Mouse (Mus musculus): ENCODE measurements around the gene Prim2. TPM values are rescaled to one million over a fixed set of nuclear protein-coding genes. Genes with fewer than 3 reads are reported as not detected.

Prim2 gene
- polyA plus RNA-seq, 1 experiment from 2014 or later = 16.8 TPM

DNA sequence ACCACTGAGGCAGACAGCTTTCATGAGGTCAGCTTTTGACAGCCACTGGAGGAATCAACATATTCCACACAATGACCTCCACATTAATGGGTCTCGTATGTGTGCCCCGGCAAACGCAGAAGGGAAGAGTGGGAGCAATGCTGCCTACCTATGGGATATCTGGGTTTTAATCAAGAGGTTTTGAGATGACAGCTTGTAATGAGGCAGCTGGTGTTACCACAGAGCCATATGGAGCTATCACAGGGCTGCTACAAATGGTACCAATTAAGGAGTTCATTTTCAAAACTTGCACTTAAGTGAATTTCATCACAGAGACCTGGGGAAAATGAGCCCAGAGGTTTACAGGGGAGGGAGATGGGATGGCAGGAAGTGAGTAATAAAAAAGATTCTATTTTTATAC lies 209.3 kb downstream of the Prim2 start:
- H3K27me3 ChIP-seq = no peaks in the 10 kb centered on the region
- no peak for ATAC-seq
- no peak for DNase-seq (ENCODE audit: low read depth, low spot score)
- no peak for TF ChIP-seq CTCF (IDR thresholded peaks at IDR 0.05)
- ChIA-PET POLR2A (no interaction called here), CTCF (interaction anchor here (0.9 to 2.3 kb wide), 2 partner anchors 10 to 16 kb away, joined by 3 to 10 read pairs; no protein-coding TSS in a partner anchor)
- in situ Hi-C loops (cut with MboI; ENCODE audit: low pct_unique_long_range_greater_than_20kb) = no loop called here

- POLR2A ChIA-PET = no interaction called here
- in situ Hi-C loops (cut with MboI; ENCODE audit: low pct_unique_long_range_greater_than_20kb) = no loop called here
- ATAC-seq (no peak), DNase-seq (ENCODE audit: low read depth, low spot score) (no peak)
- TF ChIP-seq CTCF (IDR thresholded peaks at IDR 0.05) = no peak
- CTCF ChIA-PET = no interaction called here
- no peaks in the 10 kb centered on the region for H3K27me3 ChIP-seq
Observed at GRCm38 (mm10) chr1:33458950-33459349, 210.6 kb downstream of the Prim2 start.

- CTCF ChIA-PET = no interaction called here
- ATAC-seq = no peak
Observed at GRCm38 (mm10) chr1:33454251-33454650, 215.3 kb downstream of the Prim2 start.

DNA sequence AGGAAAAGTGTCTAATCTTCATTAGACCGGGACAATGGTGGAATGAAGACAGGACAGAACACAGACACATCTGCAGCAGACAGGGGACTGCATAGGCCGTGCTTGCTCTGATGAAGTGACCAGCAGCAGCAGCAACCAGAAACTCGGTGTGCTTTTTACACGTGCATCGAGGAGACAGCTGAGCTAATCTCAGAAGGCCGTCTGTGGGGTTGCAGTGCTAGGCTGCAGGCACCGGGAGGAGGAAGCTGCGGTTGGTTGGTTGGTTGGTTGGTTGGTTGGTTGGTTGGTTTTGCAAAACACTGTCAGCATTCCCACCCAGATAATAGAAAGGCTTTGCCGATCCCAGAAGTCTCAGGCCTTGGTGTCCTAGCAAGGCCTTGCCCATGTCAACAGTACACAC lies 216.3 kb downstream of the Prim2 start:
- in situ Hi-C loops (cut with MboI; ENCODE audit: low pct_unique_long_range_greater_than_20kb) = no loop called here
- DNase-seq (ENCODE audit: low read depth, low spot score) = no peak

More at GRCm38 (mm10) chr1:33454251-33454650, 215.3 kb downstream of the Prim2 start:
- H3K27me3 ChIP-seq = no peaks in the 10 kb centered on the region
- in situ Hi-C loops (cut with MboI; ENCODE audit: low pct_unique_long_range_greater_than_20kb) = no loop called here
- POLR2A ChIA-PET = no interaction called here
- DNase-seq (ENCODE audit: low read depth, low spot score) = no peak
- TF ChIP-seq CTCF (IDR thresholded peaks at IDR 0.05) = no peak

DNA sequence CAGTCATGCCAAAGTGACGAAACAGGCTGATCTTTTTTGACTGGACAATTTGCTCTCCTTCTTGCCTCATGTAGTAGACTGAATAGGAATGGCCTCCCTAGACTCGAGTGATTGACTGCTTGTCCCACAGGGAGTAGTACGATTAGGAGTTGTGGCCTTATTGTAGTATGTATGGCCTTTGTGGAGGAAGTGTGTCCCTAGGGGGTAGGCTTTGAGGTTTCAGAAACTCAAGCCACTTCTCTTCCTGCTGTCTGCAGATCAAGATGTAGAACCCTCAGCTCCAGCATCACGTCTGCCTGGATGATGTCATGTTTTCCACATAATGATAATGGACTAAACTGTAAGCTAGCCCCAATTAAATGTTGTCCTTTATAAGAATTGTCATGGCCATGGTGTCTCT lies 222.4 kb downstream of the Prim2 start:
- TF ChIP-seq CTCF (IDR thresholded peaks at IDR 0.05) = no peak
- ATAC-seq = no peak
- POLR2A ChIA-PET = no interaction called here
- CTCF ChIA-PET = interaction anchor here (1.0 kb wide), 1 partner anchor 9 kb away, joined by 3 read pairs; no protein-coding TSS in a partner anchor
- no peaks in the 10 kb centered on the region for H3K27me3 ChIP-seq
- in situ Hi-C loops (cut with MboI; ENCODE audit: low pct_unique_long_range_greater_than_20kb) = no loop called here
- no peak for DNase-seq (ENCODE audit: low read depth, low spot score)

More for the DNA sequence above, 216.3 kb downstream of the Prim2 start:
- CTCF ChIA-PET = no interaction called here
- TF ChIP-seq CTCF (IDR thresholded peaks at IDR 0.05) = no peak
- no peaks in the 10 kb centered on the region for H3K27me3 ChIP-seq
- no peak for ATAC-seq
- POLR2A ChIA-PET = no interaction called here

DNA sequence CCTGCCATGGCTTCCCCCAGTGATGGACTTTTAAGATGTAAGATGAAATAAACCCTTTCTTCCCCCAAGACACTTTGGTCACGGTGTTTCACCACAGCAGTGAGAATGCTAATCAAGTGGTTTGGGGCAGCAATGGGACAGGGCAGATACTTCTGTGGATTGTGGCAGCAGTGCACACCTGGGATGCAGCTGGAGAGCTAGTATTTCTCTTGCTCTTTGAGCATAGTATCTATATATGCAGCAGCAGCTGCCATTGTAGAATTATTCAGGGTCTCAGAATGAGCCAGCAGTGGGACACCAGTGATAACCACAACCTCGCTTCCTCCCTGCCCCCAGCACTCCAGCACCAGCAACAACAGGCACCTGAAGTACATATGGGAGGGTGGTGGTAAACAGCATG lies 233.4 kb downstream of the Prim2 start:
- no peak for DNase-seq (ENCODE audit: low read depth, low spot score)
- in situ Hi-C loops (cut with MboI; ENCODE audit: low pct_unique_long_range_greater_than_20kb) = no loop called here
- no peak for TF ChIP-seq CTCF (IDR thresholded peaks at IDR 0.05)
- ChIA-PET CTCF (no interaction called here), POLR2A (no interaction called here)
- no peak for ATAC-seq
- no peaks in the 10 kb centered on the region for H3K27me3 ChIP-seq

Other genes with a start within 250 kb of the Prim2 start
- gene Rab23, start 50.1 kb upstream of the Prim2 start, polyA plus RNA-seq (2021) = 23.3 TPM
- 194 TPM for gene Bag2, start 88.0 kb upstream of the Prim2 start, polyA plus RNA-seq (2021)
- 25.5 TPM for gene Zfp451, start 144.8 kb upstream of the Prim2 start, polyA plus RNA-seq (2021)
- 3.5 TPM for gene Bend6, start 238.0 kb upstream of the Prim2 start, polyA plus RNA-seq (2021)
- 176 TPM for gene Dst, start 238.4 kb upstream of the Prim2 start, polyA plus RNA-seq (2021)